Mouse (Mus musculus) liver, embryonic 12.5 days (tissue): ENCODE results near the gene Marcks. TPM values are rescaled to one million over a fixed set of nuclear protein-coding genes. Genes with fewer than 3 reads are reported as not detected.

Source experiments
- ATAC-seq: fragments of 200-750 bp; cut with Nextera tagmentation; 2 replicates; pipeline ENCODE4 v1.8.0; 2017; ENCODE audit warnings: moderate number of reproducible peaks, mild to moderate bottlenecking, moderate library complexity
- H3K27ac ChIP-seq: fragments of 300-500 bp; sonication (generic); 2 replicates; pipeline ENCODE4 v1.5.1; 2016; ENCODE audit warnings: mild to moderate bottlenecking
- H3K27me3 ChIP-seq: fragments of 300-500 bp; sonication (generic); replicated peaks from 2 replicates; pipeline ENCODE4 v1.6.1; 2016; ENCODE audit warnings: mild to moderate bottlenecking, moderate library complexity
- H3K36me3 ChIP-seq: fragments of 300-500 bp; sonication (generic); 2 replicates; pipeline ENCODE4 v1.6.1; 2016; ENCODE audit warnings: mild to moderate bottlenecking, moderate library complexity
- H3K4me1 ChIP-seq: fragments of 300-500 bp; sonication (generic); 2 replicates; pipeline ENCODE4 v1.6.1; 2016
- H3K4me2 ChIP-seq: fragments of 300-500 bp; sonication (generic); 2 replicates; pipeline ENCODE4 v1.6.1; 2016; ENCODE audit warnings: mild to moderate bottlenecking, moderate library complexity
- H3K4me3 ChIP-seq: fragments of 300-500 bp; sonication (generic); 2 replicates; pipeline ENCODE4 v1.5.1; 2016; ENCODE audit warnings: mild to moderate bottlenecking, moderate library complexity
- H3K9ac ChIP-seq: fragments of 300-500 bp; sonication (generic); 2 replicates; pipeline ENCODE4 v1.6.1; 2016; ENCODE audit warnings: mild to moderate bottlenecking, moderate library complexity
- H3K9me3 ChIP-seq: fragments of 300-500 bp; sonication (generic); replicated peaks from 2 replicates; pipeline ENCODE4 v1.6.1; 2016; ENCODE audit warnings: mild to moderate bottlenecking, moderate library complexity
- WGBS: fragments of 180-500 bp; shearing (Covaris S2); methylation state at CpG from one replicate; pipeline ENCODE4 v1.1.7; 2016; ENCODE audit not compliant: insufficient replicate concordance; 5-methylcytosine and 5-hydroxymethylcytosine counted together
- polyA plus RNA-seq: library from polyadenylated mRNA; unstranded; fragments of >200 nt; fragmentation: Nextera tagmentation; extraction: Ambion mirVana; gene quantifications from 2 replicates; pipeline ENCODE4 v1.2.1, GENCODE M21; 2016

Gene Marcks
- 34.9 and 37.0 TPM in 2 replicates for polyA plus RNA-seq

DNA sequence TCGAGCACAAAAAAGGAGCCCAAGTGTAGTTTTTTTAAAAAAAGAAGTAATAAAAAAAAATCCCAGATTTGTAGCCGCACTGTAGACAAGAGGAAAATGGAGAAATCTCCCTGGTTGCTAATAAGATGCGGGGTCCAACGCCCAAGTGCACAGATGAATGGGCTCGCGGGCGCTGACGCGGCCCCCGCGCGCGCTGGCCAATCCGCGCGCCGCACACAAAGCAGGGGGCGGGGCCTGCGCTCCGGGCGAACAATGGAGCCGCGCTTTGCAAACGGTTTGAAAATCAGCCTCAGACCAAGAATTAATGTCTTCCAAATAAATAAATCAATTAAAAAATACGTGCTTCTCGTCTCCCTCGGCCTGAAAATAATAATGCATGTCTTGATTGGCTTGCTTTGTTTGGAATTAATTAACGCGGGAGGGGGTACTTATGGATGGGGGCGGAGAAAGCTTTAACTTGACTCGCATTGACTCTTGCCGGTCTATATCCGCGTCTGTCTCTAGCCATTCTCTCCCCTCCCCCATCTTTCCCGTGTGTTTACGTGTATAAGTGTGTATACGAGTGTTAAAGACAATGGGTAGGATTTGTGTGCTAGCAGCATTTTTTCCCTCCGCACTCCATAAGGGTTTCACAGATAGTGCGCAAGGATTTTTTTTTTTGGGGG is at the start of gene Marcks:
Marcks (minus strand) TSS at position 143 of the 665 bp plus-strand sequence.
- no peaks in the 10 kb centered on the region for H3K9me3 ChIP-seq
- H3K27ac ChIP-seq, result peak within 1 kb of the TSS; percentile 84
- ATAC-seq, result peak; percentile 60
- H3K9ac ChIP-seq, result peak within 1 kb of the TSS; percentile 82
- peaks cover 46% of the 10 kb centered on the region for H3K4me1 ChIP-seq
- H3K4me2 ChIP-seq, result peak within 1 kb of the TSS; percentile 91
- peaks cover 70% of the 10 kb centered on the region for H3K27me3 ChIP-seq
- peaks cover 7% of the 10 kb centered on the region for H3K36me3 ChIP-seq
- H3K4me3 ChIP-seq, result peak within 1 kb of the TSS; percentile 68
- WGBS, result under 1% methylated on average over 39 of the region's 39 CpGs

DNA sequence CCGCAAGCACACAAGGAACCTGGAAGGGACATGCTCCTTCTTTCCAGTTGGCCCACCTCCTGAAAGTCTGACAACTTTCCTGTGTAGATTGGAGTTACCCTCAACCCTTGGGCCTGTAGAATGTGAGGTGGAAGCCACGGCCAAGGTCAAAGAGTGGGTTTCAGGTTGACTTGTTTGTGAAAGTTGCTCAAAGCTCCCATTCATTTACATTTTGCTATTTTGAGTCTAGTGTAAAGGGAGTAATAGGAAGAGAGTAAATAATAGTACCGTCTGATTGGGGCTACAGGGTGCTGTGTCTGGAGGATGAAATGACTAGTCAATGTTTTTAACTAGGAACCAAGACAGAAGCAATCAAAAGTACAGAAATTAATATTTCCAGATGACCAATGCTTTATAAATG is 38.4 kb upstream of the Marcks start:
- 76% methylated on average over 3 of the region's 3 CpGs for WGBS
- Histone ChIP-seq H3K9ac (no peak overlapping the region), H3K27me3 (no peaks in the 10 kb centered on the region), H3K36me3 (no peaks in the 10 kb centered on the region), H3K4me1 (no peaks in the 10 kb centered on the region), H3K4me2 (no peak overlapping the region), H3K27ac (no peak overlapping the region), H3K4me3 (no peak overlapping the region), H3K9me3 (no peaks in the 10 kb centered on the region)
- no peak for ATAC-seq

DNA sequence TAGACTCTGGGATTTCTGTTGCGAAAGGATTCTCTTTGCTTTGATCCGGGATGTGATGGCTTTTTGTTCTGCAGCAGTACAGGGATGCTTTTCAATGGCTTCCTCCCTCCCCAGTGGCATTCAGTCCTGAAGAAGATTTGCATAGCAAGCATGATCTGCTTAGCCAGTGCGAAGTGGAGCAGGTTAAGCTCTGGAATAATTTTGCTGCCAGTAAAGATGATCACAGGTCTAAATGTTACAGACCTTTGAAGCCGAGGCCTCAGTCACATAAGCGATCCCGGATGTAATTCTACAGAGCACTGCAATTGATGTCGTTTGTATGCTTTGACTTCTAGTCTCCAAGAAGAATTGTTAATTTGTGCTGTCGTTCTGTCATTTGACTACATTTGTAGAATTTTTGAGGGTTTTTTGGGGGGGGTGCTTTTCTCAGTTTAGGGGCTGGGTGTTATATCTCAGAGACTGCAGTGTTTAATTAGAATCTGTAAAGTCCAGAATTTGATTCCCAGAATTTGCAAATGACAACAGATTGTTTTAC is 33.8 kb upstream of the Marcks start:
- Histone ChIP-seq H3K4me3 (no peak overlapping the region), H3K4me1 (no peaks in the 10 kb centered on the region), H3K36me3 (no peaks in the 10 kb centered on the region), H3K4me2 (no peak overlapping the region), H3K27me3 (no peaks in the 10 kb centered on the region), H3K9me3 (no peaks in the 10 kb centered on the region), H3K9ac (no peak overlapping the region), H3K27ac (no peak overlapping the region)
- no peak for ATAC-seq
- 72% methylated on average over 8 of the region's 8 CpGs for WGBS

DNA sequence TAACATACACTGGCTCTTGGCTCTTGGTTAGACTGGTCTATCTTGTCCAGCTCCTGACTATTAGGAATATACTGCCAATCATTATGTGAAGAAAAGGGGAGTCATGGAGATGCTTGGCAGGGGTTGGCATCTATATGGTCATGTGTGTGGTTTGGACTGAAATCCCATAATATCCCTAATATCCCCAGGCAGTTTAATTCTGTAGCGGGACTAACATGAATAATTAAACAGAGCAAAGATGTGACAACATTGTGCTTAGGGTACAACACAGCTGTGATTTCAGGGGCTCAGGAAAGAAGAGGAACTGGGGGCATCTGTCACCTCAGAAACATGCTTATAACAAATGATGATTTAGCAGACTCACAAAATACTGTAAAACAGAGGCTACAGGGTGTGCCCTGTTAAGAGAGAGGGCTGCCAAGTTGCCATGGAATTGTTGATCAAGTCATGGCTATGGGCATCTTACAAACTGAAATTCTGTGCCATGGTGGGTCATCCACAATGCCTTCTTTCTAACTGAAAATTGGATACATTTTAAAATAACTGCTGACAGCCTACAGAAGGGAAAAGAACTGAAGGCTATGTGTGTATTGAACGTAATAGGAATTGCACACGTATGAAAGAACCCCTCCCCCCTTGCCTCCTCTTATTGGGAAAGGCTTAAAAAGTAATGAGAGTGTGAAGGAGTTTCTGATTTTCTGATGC is 33.1 kb upstream of the Marcks start:
- Histone ChIP-seq H3K4me2 (no peak overlapping the region), H3K9ac (no peak overlapping the region), H3K9me3 (no peaks in the 10 kb centered on the region), H3K36me3 (no peaks in the 10 kb centered on the region), H3K4me3 (no peak overlapping the region), H3K27ac (no peak overlapping the region), H3K27me3 (no peaks in the 10 kb centered on the region), H3K4me1 (no peaks in the 10 kb centered on the region)
- ATAC-seq, result no peak
- WGBS, result 73% methylated on average over 3 of the region's 3 CpGs

DNA sequence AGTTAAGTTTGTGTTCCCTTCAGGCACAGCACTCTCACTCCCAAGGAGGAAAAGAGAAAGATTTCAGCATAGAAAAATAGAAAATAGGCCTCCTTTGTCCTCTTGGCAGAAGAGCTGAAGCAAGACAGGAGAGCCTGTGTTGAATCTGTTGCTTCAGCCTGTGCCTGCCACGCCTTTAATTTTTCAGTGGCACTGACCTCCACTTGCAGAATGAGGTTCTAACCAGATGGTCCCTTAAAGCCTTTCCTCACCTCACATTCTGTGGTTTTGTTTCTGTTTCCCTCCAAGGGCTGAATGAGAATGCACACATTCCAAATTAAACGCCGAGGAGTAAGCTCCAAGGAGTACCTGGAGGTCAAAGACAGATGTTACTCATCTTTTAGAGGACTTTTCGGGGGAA is 32.2 kb upstream of the Marcks start:
- no peak for ATAC-seq
- Histone ChIP-seq H3K9me3 (no peaks in the 10 kb centered on the region), H3K27me3 (no peaks in the 10 kb centered on the region), H3K4me2 (no peak overlapping the region), H3K36me3 (no peaks in the 10 kb centered on the region), H3K4me1 (no peaks in the 10 kb centered on the region), H3K9ac (no peak overlapping the region), H3K27ac (no peak overlapping the region), H3K4me3 (no peak overlapping the region)
- 67% methylated on average over 4 of the region's 4 CpGs for WGBS

DNA sequence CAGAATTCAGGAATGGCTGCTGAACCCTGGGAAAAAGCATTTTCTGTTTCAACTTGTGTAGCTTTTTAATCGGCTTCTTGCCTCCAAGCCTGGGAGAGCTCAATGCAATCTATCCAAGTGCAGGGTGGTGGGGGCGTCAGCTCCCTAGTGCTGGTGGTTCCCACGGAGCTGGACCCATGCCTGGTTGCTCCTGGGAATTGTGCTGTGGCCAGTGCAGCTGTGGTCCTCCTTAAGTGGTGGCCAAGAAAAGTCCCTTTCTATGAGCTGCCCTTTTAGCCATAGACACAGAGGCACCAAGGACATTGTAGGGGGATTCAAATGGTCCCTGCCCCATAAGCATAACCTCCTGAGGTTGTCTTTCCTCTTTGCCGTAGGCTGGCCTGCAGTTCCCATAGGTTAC is 31.7 kb upstream of the Marcks start:
- Histone ChIP-seq H3K4me1 (no peaks in the 10 kb centered on the region), H3K27ac (no peak overlapping the region), H3K36me3 (no peaks in the 10 kb centered on the region), H3K27me3 (no peaks in the 10 kb centered on the region), H3K9me3 (no peaks in the 10 kb centered on the region), H3K4me3 (no peak overlapping the region), H3K4me2 (no peak overlapping the region), H3K9ac (no peak overlapping the region)
- ATAC-seq, result no peak
- WGBS, result 68% methylated on average over 4 of the region's 4 CpGs

DNA sequence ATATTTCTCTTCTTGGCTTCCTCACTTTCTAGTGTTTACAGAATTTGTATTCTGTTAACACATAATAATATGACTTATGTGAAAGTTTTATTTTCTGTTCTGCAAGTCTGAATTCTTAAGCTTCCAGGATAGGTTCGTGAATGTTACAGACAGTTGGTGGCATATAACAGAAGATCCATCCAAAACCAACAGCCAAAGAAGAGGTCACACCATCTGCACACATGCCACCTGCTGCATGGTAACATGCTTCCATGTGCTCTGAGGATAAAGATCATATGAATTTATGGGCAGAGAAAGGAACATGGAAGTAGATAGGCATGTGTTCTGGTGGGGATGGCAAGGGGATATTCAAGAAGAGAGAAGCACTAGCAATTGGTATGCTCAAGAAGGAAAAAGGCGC is 28.8 kb upstream of the Marcks start:
- no peak overlapping the region for H3K9ac ChIP-seq
- H3K4me1 ChIP-seq, result no peaks in the 10 kb centered on the region
- no peak for ATAC-seq
- no peaks in the 10 kb centered on the region for H3K9me3 ChIP-seq
- H3K27ac ChIP-seq, result no peak overlapping the region
- no peak overlapping the region for H3K4me3 ChIP-seq
- no peaks in the 10 kb centered on the region for H3K36me3 ChIP-seq
- WGBS, result 55% methylated on average over 2 of the region's 2 CpGs
- H3K4me2 ChIP-seq, result no peak overlapping the region
- no peaks in the 10 kb centered on the region for H3K27me3 ChIP-seq

DNA sequence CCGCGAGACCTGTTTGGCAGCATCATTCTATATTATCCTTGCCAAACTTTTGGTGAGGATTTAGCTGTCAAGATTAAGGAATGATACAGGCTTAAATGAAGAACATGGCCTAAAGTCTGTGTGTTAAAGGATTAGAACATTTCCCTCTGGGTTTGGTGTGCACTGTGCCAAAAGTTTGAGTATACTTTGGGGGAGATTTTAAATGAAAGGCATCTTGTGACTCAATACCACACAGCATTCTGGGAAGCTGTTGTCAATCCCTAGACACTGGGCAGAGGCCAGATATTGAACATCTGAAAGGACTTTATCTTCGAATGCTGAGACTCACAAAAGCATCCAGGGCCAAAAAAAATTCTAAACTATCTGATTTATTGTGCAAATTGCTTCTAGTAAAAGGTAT is 21.0 kb upstream of the Marcks start:
- Histone ChIP-seq H3K9me3 (no peaks in the 10 kb centered on the region), H3K36me3 (no peaks in the 10 kb centered on the region), H3K9ac (no peak overlapping the region), H3K27me3 (no peaks in the 10 kb centered on the region), H3K27ac (no peak overlapping the region), H3K4me2 (no peak overlapping the region), H3K4me1 (no peaks in the 10 kb centered on the region), H3K4me3 (no peak overlapping the region)
- ATAC-seq, result no peak
- WGBS, result 76% methylated on average over 3 of the region's 3 CpGs

DNA sequence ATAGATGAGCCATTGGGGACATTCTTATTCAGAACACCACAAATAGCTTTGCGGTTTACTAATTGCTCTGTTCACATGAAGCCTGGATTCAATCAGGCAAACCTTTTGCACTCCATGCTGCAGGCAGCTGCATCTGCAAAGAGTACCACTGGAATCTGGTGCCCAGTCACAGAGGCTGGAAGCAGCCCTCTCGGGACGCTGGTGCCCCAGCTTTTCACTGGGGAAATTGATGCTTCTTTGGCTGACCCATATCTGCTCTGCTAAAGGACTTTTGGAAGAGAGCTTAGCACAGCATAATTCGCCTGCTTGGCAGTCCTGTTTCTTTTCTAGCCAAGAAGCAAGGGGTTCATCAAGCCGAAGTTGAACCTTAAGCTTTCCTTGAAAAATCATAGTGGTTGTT is 18.4 kb upstream of the Marcks start:
- no peaks in the 10 kb centered on the region for H3K36me3 ChIP-seq
- no peak overlapping the region for H3K4me3 ChIP-seq
- no peaks in the 10 kb centered on the region for H3K4me1 ChIP-seq
- H3K4me2 ChIP-seq, result no peak overlapping the region
- H3K9ac ChIP-seq, result no peak overlapping the region
- no peak overlapping the region for H3K27ac ChIP-seq
- ATAC-seq, result no peak
- 72% methylated on average over 5 of the region's 5 CpGs for WGBS
- H3K27me3 ChIP-seq, result no peaks in the 10 kb centered on the region
- no peaks in the 10 kb centered on the region for H3K9me3 ChIP-seq

DNA sequence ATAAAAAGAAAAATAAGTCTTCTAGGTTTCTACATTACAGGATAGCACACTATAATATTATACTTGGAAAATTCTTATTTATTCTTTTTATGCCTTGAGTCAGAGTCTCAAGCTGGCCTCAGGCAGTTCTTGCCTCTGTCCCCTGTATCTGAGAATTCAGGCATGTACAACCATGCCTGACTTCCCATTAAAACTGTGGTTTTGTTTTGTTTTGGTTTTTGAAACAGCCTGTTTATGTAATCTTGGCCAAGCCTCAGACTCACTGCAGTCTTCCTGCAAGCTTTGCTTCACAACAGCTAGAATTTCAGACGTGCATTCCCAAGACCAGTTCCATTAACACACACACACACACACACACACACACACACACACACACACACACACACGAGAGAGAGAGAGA is 16.4 kb upstream of the Marcks start:
- Histone ChIP-seq H3K27ac (no peak overlapping the region), H3K4me1 (no peaks in the 10 kb centered on the region), H3K27me3 (no peaks in the 10 kb centered on the region), H3K36me3 (no peaks in the 10 kb centered on the region), H3K9ac (no peak overlapping the region), H3K9me3 (no peaks in the 10 kb centered on the region), H3K4me2 (no peak overlapping the region), H3K4me3 (no peak overlapping the region)
- WGBS, result 35% methylated on average over 2 of the region's 2 CpGs
- no peak for ATAC-seq

DNA sequence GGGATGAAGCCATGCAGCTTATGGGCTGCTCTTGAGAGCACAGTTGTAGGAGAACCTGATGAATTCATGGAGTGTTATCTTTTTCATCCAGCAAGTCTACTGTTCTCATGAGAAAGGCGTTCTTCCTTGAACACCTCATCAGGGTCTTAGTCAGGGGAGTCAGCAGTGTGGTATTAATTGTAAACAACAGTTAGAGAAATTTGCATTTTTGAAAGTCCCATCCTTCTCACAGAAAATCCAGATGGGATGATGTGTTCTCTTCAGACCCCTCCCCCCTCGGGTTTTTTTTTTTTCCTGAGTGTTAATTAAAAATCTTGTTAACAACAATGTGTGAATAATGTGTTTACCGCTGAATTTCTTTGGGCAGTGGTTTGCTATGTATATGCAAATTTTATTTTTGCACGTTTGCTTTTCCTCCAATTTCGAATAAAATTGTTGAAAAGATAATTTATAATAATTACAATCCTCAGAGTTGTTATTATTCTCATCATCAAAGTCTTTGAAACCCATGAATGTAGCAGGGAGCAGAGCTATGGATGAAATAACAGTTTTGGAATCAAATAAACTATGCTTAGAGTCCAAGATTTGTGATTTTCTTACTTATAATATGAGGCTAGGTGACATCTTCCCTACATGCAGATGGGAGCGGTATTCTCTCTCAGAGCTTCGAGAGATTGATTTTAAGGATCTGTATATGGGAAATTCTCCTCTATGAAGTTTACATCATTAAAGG is 13.0 kb upstream of the Marcks start:
- WGBS, result 64% methylated on average over 7 of the region's 7 CpGs
- H3K4me2 ChIP-seq, result no peak overlapping the region
- no peak overlapping the region for H3K27ac ChIP-seq
- H3K4me1 ChIP-seq, result no peaks in the 10 kb centered on the region
- no peaks in the 10 kb centered on the region for H3K9me3 ChIP-seq
- H3K4me3 ChIP-seq, result no peak overlapping the region
- H3K36me3 ChIP-seq, result no peaks in the 10 kb centered on the region
- ATAC-seq, result no peak
- no peaks in the 10 kb centered on the region for H3K27me3 ChIP-seq
- H3K9ac ChIP-seq, result no peak overlapping the region

DNA sequence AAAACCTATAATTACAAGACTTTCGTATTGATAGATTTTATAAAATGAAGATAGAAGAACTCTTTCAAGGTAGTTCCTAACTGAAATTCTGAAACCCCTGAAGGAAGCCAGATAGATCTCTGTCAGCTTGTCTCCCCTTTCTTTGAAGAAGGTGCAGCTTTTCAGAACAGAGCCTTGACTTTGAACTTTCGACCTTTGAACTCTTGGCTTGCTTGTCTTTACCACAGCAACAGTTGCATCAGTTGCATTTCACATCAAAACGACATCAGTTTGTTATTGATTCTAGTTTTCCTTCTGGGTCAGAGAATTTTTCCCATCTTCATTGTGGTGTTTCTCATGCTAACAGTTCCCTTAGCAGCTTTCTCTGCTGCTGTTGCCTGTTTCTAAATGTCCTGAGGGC is 9.3 kb upstream of the Marcks start:
- no peaks in the 10 kb centered on the region for H3K9me3 ChIP-seq
- H3K27ac ChIP-seq, result no peak overlapping the region
- no peak overlapping the region for H3K4me3 ChIP-seq
- H3K27me3 ChIP-seq, result no peaks in the 10 kb centered on the region; the same call in 1 of the 2 replicates
- H3K9ac ChIP-seq, result no peak overlapping the region
- no peak for ATAC-seq
- H3K36me3 ChIP-seq, result no peaks in the 10 kb centered on the region
- no peak overlapping the region for H3K4me2 ChIP-seq
- no peaks in the 10 kb centered on the region for H3K4me1 ChIP-seq
- WGBS, result 47% methylated on average over 3 of the region's 3 CpGs
